Mouse (Mus musculus): ENCODE measurements around the gene Pvrig.
"Not testable (repeated sequence)": the region's sequence is repeated elsewhere in the genome, so short reads cannot be mapped to it uniquely, and the experiment has no call there.

The Pvrig gene

DNA sequence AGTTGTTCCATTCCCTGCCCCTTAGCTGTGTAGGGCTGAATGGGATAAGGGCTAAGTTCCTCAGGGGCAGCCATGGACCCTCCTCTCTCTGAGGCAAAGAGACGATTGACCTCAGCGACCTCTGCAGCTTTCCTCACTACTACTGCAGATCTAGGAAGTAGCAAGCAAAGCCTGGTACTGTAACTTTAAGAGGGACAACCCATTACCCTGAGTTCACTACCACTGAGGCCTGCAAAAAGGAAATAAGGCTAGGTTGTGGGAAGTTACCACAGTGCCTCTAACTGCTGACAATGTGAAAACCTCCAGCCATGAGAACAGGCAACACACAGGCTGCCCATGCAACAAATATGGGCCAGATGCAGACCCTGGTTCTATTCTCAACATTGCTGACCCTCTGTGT, at the start of gene Pvrig:
TSS of gene Pvrig (plus strand) at position 301 of the 400 bp plus-strand sequence.
- no peak for DNase-seq (ENCODE audit: low read depth, low spot score)

DNA sequence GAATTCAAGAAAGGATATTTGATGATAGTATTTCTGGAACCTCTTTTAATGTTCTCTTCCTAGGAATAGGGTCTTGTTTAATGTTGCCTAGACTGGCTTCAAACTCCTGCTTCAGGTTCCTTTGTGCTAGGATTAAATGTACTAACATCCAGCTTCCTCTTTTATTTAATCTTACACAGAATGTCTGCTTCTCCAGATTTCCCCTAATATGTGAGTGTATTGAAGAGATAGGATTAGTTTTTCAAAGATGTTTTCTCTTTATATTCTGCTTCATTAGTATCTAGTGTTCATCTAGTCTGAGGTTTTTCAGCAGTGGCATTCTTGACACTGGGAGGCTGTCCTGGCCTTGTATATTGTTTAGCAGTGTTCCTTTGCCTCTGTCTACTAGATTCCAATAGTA, 47.6 kb upstream of the Pvrig start:
- no peak for DNase-seq (ENCODE audit: low read depth, low spot score)

DNA sequence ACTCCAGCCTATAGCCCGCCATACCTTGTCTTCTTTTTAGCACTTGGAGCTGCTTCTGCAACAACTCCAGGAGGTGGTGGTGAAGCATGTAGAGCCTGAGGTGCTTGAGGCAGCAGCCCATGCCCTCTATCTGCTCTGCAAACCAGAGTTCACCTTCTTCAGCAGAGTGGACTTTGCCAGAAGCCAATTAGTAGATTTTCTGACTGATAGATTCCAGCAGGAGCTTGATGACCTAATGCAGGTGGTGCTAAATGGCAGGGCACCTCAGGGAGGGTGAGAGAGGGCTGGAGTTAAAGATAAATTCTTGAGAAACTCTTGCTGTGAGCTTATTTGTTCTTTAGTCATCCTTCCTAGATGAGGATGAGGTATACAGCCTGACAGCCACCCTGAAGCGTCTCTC, 42.1 kb upstream of the Pvrig start:
- no peak for DNase-seq (ENCODE audit: low read depth, low spot score)

DNA sequence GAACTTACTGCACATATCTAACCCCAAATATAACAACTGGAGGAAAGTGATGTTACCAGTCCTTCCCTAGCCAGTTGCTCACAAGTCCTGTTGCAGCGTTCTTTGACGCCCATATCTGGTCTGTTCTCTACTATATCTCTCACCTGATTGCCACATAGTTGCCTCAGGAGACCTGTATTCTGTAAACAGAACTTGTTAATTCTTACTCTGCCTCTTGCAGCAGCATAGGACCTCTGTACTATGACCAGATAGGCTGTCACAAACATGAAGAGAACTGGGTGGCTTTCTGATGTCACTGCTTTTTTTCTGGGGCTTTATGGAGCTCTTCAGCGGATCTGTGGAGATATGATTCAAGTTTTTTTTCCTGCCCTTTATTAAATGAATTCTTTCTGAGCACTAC, 29.0 kb upstream of the Pvrig start:
- no peak for DNase-seq (ENCODE audit: low read depth, low spot score)

DNA sequence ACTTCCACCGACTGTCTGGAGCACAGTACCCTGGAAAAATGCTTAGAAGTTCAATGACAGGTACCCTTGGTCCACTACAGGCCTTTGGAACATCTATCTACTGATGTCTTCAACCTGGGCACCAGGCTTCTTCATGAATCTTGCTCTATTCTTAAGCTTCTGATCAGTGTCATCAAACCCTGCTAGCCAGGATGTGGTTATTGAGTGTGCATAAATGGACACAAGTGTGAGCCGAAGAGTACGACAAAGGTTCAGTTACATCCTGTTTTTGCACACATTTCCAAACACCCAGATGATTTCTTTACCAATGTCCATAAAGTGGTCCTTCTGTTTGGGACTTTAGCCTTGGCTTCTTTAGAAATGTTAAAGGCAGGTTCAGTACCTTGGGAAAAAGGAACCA, 1.5 kb downstream of the Pvrig start:
- DNase-seq (ENCODE audit: low read depth, low spot score) = no peak

DNA sequence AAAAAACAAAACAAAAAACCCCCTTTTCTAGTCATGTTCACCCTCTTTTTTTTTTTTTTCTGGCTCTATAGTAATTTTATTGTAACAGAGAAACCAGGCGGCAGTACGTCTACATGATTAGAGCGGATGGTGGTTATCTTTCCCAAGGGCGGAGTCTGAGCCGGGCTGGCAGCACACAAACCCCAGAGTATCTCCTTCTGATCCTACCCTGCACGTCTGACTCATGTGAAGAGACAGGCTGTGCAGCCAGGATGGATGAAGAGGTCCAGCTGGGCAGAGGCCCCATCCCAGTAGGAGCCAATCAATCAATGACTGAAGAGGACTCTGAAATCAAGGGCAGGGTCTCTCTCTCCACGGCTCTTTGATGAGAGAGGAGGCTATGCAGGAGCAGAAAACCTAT, 21.4 kb downstream of the Pvrig start:
- DNase-seq (ENCODE audit: low read depth, low spot score) = not testable (repeated sequence)

DNA sequence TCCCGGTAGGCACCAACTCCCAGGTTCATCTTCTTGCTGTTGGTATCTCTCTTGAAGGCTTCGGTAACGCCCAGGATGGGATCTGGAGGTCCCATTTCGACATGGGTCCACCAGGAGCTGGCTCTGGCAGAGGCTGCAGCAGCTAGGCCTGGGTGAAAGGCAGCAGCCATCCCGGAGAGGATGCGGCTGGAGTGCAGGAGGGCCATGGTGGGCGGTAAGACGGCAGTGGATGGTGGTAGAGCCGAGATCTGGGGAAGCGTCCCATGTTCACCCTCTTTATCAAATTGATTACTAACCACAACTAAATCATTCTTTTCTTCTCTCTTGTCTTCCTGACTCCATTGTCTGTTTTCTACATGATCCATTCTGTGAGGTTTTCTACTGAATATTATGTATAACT, 23.6 kb downstream of the Pvrig start:
- not testable (repeated sequence) for DNase-seq (ENCODE audit: low read depth, low spot score)
